Mouse (Mus musculus) adrenal gland, postnatal 14 days (tissue): Measurements from ENCODE around the gene Dmxl2. TPM values are rescaled to one million over a fixed set of nuclear protein-coding genes. Genes with fewer than 3 reads are reported as not detected.

ENCODE experiments used
- total RNA-seq: library from RNA; stranded (reverse); gene quantifications from 2 replicates; pipeline ENCODE4 v1.2.3, GENCODE M21; 2021

Dmxl2 gene
- total RNA-seq, 1 experiment from 2014 or later: 13.8 TPM

Other genes starting within 250 kb of the Dmxl2 start
- gene Cyp19a1, start 233.5 kb downstream of the Dmxl2 start, total RNA-seq: not detected in 2 replicates
- 5.3 and 5.4 TPM in 2 replicates for gene Gldn, start 215.1 kb downstream of the Dmxl2 start, total RNA-seq
- gene Sh2d7, start 37.4 kb upstream of the Dmxl2 start, total RNA-seq: not detected in 2 replicates
- gene Cib2, start 58.6 kb upstream of the Dmxl2 start, total RNA-seq: 96.9 and 114 TPM in 2 replicates
- gene Idh3a, start 84.7 kb upstream of the Dmxl2 start, total RNA-seq: 704 and 811 TPM in 2 replicates
- gene Acsbg1, start 160.2 kb upstream of the Dmxl2 start, total RNA-seq: 68.3 and 86.2 TPM in 2 replicates
- gene Dnaja4, start 197.2 kb upstream of the Dmxl2 start, total RNA-seq: 15.7 and 18.2 TPM in 2 replicates
- gene Wdr61, start 232.9 kb upstream of the Dmxl2 start, total RNA-seq: 71.9 and 72.6 TPM in 2 replicates